Mouse (Mus musculus) hindbrain, embryonic 14.5 days (tissue): ENCODE measurements at regions not wholly inside any gene's neighbourhood (a gene's known extent, or its start where the extent isn't known, plus 50 kb on each side); places are given as distances from the start of the nearest gene placed in this dataset.

Experiments
- ATAC-seq: fragments of 200-750 bp; cut with Nextera tagmentation; 2 replicates; pipeline ENCODE4 v1.8.0; 2017; ENCODE audit warnings: moderate number of reproducible peaks, mild to moderate bottlenecking, moderate TSS enrichment, moderate library complexity; ENCODE audit not compliant: low FRiP score
- DNase-seq: peaks from one replicate; pipeline ENCODE4 v3.0.0-alpha.2; 2015; ENCODE audit warnings: low spot score
- H3K27ac ChIP-seq: fragments of 300-500 bp; sonication (generic); 2 replicates; pipeline ENCODE4 v1.5.1; 2014; ENCODE audit warnings: mild to moderate bottlenecking, moderate library complexity
- H3K27me3 ChIP-seq: fragments of 300-500 bp; sonication (generic); 2 replicates; pipeline ENCODE4 v1.6.1; 2014; ENCODE audit warnings: mild to moderate bottlenecking, low read length, mixed read lengths; ENCODE audit not compliant: control insufficient read depth, insufficient read depth
- H3K36me3 ChIP-seq: fragments of 300-500 bp; sonication (generic); replicated peaks from 2 replicates; pipeline ENCODE4 v1.6.1; 2014; ENCODE audit not compliant: control insufficient read depth, insufficient read depth
- H3K4me1 ChIP-seq: fragments of 300-500 bp; sonication (generic); replicated peaks from 2 replicates; pipeline ENCODE4 v1.6.1; 2014; ENCODE audit warnings: antibody characterized with exemption, low read length, mixed read lengths; ENCODE audit not compliant: control insufficient read depth, insufficient read depth
- H3K4me2 ChIP-seq: fragments of 300-500 bp; sonication (generic); replicated peaks from 2 replicates; pipeline ENCODE4 v1.6.1; 2014; ENCODE audit warnings: mild to moderate bottlenecking, moderate library complexity
- H3K4me3 ChIP-seq: fragments of 300-500 bp; sonication (generic); replicated peaks from 2 replicates; pipeline ENCODE4 v1.5.1; 2014; ENCODE audit warnings: mild to moderate bottlenecking, low read length
- H3K9ac ChIP-seq: fragments of 300-500 bp; sonication (generic); 2 replicates; pipeline ENCODE4 v1.6.1; 2014
- H3K9me3 ChIP-seq: fragments of 300-500 bp; sonication (generic); 2 replicates; pipeline ENCODE4 v1.6.1; 2016; ENCODE audit warnings: low read length; ENCODE audit not compliant: control insufficient read depth
- WGBS: fragments of 180-500 bp; shearing (Covaris S2); extraction: QIAGEN DNeasy Blood & Tissue Kit; methylation state at CpG from one replicate; pipeline ENCODE4 v1.1.7; 2014; 5-methylcytosine and 5-hydroxymethylcytosine counted together

GRCm38 (mm10) chr7:116995770-116996169 is 385.0 kb upstream of the Xylt1 start:
- Histone ChIP-seq H3K9me3 (no peaks in the 10 kb centered on the region), H3K4me3 (no peak overlapping the region), H3K36me3 (no peaks in the 10 kb centered on the region), H3K4me1 (no peaks in the 10 kb centered on the region), H3K9ac (no peak overlapping the region), H3K27ac (no peak overlapping the region), H3K27me3 (no peaks in the 10 kb centered on the region), H3K4me2 (no peak overlapping the region)
- WGBS: 92% methylated on average over 3 of the region's 3 CpGs
- ATAC-seq: no peak
- DNase-seq: no peak

GRCm38 (mm10) chr7:117003167-117003566 is 377.6 kb upstream of the Xylt1 start:
- no peaks in the 10 kb centered on the region for H3K9me3 ChIP-seq
- H3K9ac ChIP-seq: no peak overlapping the region
- H3K27ac ChIP-seq: no peak overlapping the region
- no peaks in the 10 kb centered on the region for H3K4me1 ChIP-seq
- H3K4me3 ChIP-seq: no peak overlapping the region
- H3K36me3 ChIP-seq: no peaks in the 10 kb centered on the region
- H3K27me3 ChIP-seq: no peaks in the 10 kb centered on the region
- H3K4me2 ChIP-seq: no peak overlapping the region
- DNase-seq (no peak), ATAC-seq (no peak)

GRCm38 (mm10) chr7:117018349-117018748 is 362.4 kb upstream of the Xylt1 start:
- ATAC-seq (no peak), DNase-seq (no peak)
- no peak overlapping the region for H3K4me2 ChIP-seq
- H3K36me3 ChIP-seq: no peaks in the 10 kb centered on the region
- H3K9me3 ChIP-seq: no peaks in the 10 kb centered on the region
- H3K27me3 ChIP-seq: no peaks in the 10 kb centered on the region
- WGBS: 93% methylated on average over 1 of the region's 1 CpGs
- H3K9ac ChIP-seq: no peak overlapping the region
- no peak overlapping the region for H3K27ac ChIP-seq
- no peak overlapping the region for H3K4me3 ChIP-seq
- H3K4me1 ChIP-seq: no peaks in the 10 kb centered on the region

GRCm38 (mm10) chr7:117021716-117022115 is 359.1 kb upstream of the Xylt1 start:
- ATAC-seq: no peak
- H3K4me1 ChIP-seq: no peaks in the 10 kb centered on the region
- no peak overlapping the region for H3K4me2 ChIP-seq
- WGBS: 65% methylated on average over 4 of the region's 4 CpGs
- H3K27me3 ChIP-seq: no peaks in the 10 kb centered on the region
- H3K36me3 ChIP-seq: no peaks in the 10 kb centered on the region
- no peak overlapping the region for H3K27ac ChIP-seq
- peak; percentile 64 for DNase-seq
- H3K9ac ChIP-seq: no peak overlapping the region
- no peaks in the 10 kb centered on the region for H3K9me3 ChIP-seq
- no peak overlapping the region for H3K4me3 ChIP-seq

GRCm38 (mm10) chr7:117044926-117045325 is 335.9 kb upstream of the Xylt1 start:
- WGBS: 72% methylated on average over 9 of the region's 9 CpGs
- ATAC-seq (no peak), DNase-seq (no peak)
- Histone ChIP-seq H3K4me1 (no peaks in the 10 kb centered on the region), H3K4me3 (no peak overlapping the region), H3K27me3 (no peaks in the 10 kb centered on the region), H3K4me2 (no peak overlapping the region), H3K36me3 (no peaks in the 10 kb centered on the region), H3K9me3 (no peaks in the 10 kb centered on the region), H3K9ac (no peak overlapping the region), H3K27ac (no peak overlapping the region)

- no peaks in the 10 kb centered on the region for H3K9me3 ChIP-seq
- no peak overlapping the region for H3K27ac ChIP-seq
- ATAC-seq (no peak), DNase-seq (no peak)
- H3K27me3 ChIP-seq: no peaks in the 10 kb centered on the region
- no peak overlapping the region for H3K9ac ChIP-seq
- H3K4me3 ChIP-seq: no peak overlapping the region
- H3K4me1 ChIP-seq: no peaks in the 10 kb centered on the region
- H3K36me3 ChIP-seq: no peaks in the 10 kb centered on the region
- no peak overlapping the region for H3K4me2 ChIP-seq
These were observed 331.5 kb upstream of the Xylt1 start for GRCm38 (mm10) chr7:117049249-117049648.

- 66% methylated on average over 2 of the region's 2 CpGs for WGBS
- no peak overlapping the region for H3K9ac ChIP-seq
These were observed 315.0 kb upstream of the Xylt1 start for GRCm38 (mm10) chr7:117065771-117066170.

GRCm38 (mm10) chr7:117090911-117091550 is 289.7 kb upstream of the Xylt1 start:
- 65% methylated on average over 6 of the region's 6 CpGs for WGBS
- Histone ChIP-seq H3K4me3 (no peak overlapping the region), H3K27me3 (no peaks in the 10 kb centered on the region), H3K27ac (no peak overlapping the region), H3K4me2 (no peak overlapping the region), H3K9me3 (no peaks in the 10 kb centered on the region), H3K4me1 (no peaks in the 10 kb centered on the region), H3K36me3 (no peaks in the 10 kb centered on the region), H3K9ac (no peak overlapping the region)
- DNase-seq: no peak
- no peak for ATAC-seq

More at GRCm38 (mm10) chr7:117065771-117066170, 315.0 kb upstream of the Xylt1 start:
- Histone ChIP-seq H3K27ac (no peak overlapping the region), H3K36me3 (no peaks in the 10 kb centered on the region), H3K4me3 (no peak overlapping the region), H3K27me3 (no peaks in the 10 kb centered on the region), H3K4me1 (no peaks in the 10 kb centered on the region), H3K9me3 (no peaks in the 10 kb centered on the region), H3K4me2 (no peak overlapping the region)
- DNase-seq: no peak
- ATAC-seq: no peak

GRCm38 (mm10) chr7:117092860-117093259 is 287.9 kb upstream of the Xylt1 start:
- no peak overlapping the region for H3K27ac ChIP-seq
- H3K27me3 ChIP-seq: no peaks in the 10 kb centered on the region
- no peak overlapping the region for H3K4me3 ChIP-seq
- H3K36me3 ChIP-seq: no peaks in the 10 kb centered on the region
- WGBS: 94% methylated on average over 4 of the region's 4 CpGs
- H3K9me3 ChIP-seq: no peaks in the 10 kb centered on the region
- H3K4me2 ChIP-seq: no peak overlapping the region
- no peak overlapping the region for H3K9ac ChIP-seq
- no peaks in the 10 kb centered on the region for H3K4me1 ChIP-seq
- no peak for DNase-seq
- ATAC-seq: no peak

- WGBS: 77% methylated on average over 3 of the region's 3 CpGs
- Histone ChIP-seq H3K9me3 (no peaks in the 10 kb centered on the region), H3K4me1 (no peaks in the 10 kb centered on the region), H3K4me2 (no peak overlapping the region), H3K4me3 (no peak overlapping the region), H3K9ac (no peak overlapping the region), H3K27me3 (no peaks in the 10 kb centered on the region), H3K27ac (no peak overlapping the region), H3K36me3 (no peaks in the 10 kb centered on the region)
- DNase-seq (no peak), ATAC-seq (no peak)
These were observed 283.2 kb upstream of the Xylt1 start for GRCm38 (mm10) chr7:117097618-117098017.
